Mouse (Mus musculus): ENCODE measurements around the gene Dkkl1.
"Not testable (repeated sequence)": the region's sequence is repeated elsewhere in the genome, so short reads cannot be mapped to it uniquely, and the experiment has no call there.

Gene Dkkl1

DNA sequence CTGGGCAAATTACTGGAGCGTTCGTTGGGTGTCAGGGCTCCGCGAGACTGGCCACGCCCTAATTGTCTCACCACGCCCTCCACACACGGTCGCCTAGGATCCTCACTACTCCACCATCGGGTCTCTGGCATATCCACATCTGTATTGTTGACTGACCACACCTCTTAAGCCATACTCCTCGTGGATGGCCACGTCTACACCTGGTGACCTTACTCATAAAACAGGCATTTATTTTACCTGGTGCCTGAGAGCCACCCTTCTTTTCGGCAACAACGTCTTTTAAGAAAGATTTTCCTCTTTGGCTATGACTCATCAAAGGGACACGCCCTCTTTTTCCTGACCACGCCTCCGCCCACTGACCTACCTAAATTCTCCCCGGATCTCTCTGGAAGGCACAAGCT is at the start of gene Dkkl1:
TSS of gene Dkkl1 (minus strand) at position 297 of the 401 bp plus-strand sequence.
- in situ Hi-C loops (cut with MboI; ENCODE audit: low pct_unique_long_range_greater_than_20kb in 1 of 2, low sequenced_read_pairs in 2 of 2, unreplicated experiment in 1 of 2), result no loop called here

DNA sequence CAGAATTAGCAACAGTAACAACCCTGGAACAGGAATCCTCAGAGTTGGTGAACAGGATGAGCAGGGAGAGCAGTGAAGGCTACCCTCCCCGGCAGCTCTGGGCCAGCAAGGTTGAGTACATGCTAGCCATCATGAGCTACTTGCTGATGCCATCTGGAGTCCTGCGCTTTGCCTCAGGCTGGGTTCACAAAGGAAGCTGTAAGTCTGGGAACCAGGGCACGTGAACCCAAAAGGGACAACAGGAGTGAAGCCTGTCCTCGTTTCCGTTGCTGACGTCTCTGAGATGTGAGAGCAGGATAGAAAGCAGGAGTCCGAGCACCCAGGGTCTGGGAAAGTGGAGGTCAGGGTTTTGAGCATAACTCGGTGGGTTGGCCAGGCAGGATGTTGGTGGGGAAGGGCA is 47.3 kb upstream of the Dkkl1 start:
- in situ Hi-C loops (cut with MboI; ENCODE audit: low pct_unique_long_range_greater_than_20kb in 1 of 2, low sequenced_read_pairs in 2 of 2, unreplicated experiment in 1 of 2), result no loop called here

GRCm38 (mm10) chr7:45257063-45257840 is 45.3 kb upstream of the Dkkl1 start:
- in situ Hi-C loops (cut with MboI; ENCODE audit: low pct_unique_long_range_greater_than_20kb in 1 of 2, low sequenced_read_pairs in 2 of 2, unreplicated experiment in 1 of 2), result no loop called here

DNA sequence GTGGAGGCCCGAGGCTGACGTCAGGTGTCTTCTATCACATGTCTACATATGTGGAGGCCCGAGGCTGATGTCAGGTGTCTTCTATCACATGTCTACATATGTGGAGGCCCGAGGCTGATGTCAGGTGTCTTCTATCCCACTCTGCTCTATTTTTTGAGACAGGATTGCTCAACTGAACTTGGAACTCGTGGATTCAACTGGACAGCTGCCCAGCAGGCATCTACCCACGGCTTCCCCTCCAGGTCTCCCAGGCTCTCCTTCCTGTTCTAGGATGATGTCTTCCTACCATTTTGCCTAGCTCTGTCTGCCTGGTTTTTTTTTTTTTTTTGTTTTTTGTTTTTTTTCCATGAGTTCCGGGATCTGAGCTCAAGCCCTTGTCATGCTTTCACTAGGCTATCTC is 43.9 kb upstream of the Dkkl1 start:
- in situ Hi-C loops (cut with MboI; ENCODE audit: low pct_unique_long_range_greater_than_20kb in 1 of 2, low sequenced_read_pairs in 2 of 2, unreplicated experiment in 1 of 2), result not testable (repeated sequence)

GRCm38 (mm10) chr7:45253806-45254205 is 41.9 kb upstream of the Dkkl1 start:
- in situ Hi-C loops (cut with MboI; ENCODE audit: low pct_unique_long_range_greater_than_20kb in 1 of 2, low sequenced_read_pairs in 2 of 2, unreplicated experiment in 1 of 2), result no loop called here

DNA sequence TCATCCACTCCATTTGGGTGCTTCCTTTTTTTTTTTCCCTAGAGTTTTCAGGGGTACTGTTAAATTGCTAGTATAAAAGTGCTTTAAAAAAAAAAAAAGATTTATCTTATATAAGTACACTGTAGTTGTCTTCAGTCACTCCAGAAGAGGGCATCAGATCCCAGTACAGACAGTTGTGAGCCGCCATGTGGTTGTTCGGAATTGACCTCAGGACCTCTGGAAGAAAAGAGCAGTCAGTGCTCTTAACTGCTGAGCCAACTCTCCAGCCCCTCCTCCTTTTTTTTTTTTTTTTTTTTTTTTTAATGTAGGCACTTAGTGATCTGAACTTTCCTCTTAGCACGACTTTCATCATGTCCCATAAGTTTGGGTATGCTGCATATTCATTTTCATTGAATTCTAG is 35.7 kb upstream of the Dkkl1 start:
- in situ Hi-C loops (cut with MboI; ENCODE audit: low pct_unique_long_range_greater_than_20kb in 1 of 2, low sequenced_read_pairs in 2 of 2, unreplicated experiment in 1 of 2), result no loop called here

- in situ Hi-C loops (cut with MboI; ENCODE audit: low pct_unique_long_range_greater_than_20kb in 1 of 2, low sequenced_read_pairs in 2 of 2, unreplicated experiment in 1 of 2), result no loop called here
These were observed 29.4 kb upstream of the Dkkl1 start for GRCm38 (mm10) chr7:45241389-45241749.

GRCm38 (mm10) chr7:45240633-45241388 is 28.9 kb upstream of the Dkkl1 start, which contains the start of gene Slc6a16:
Slc6a16 (plus strand) TSS chr7:45241085.
- in situ Hi-C loops (cut with MboI; ENCODE audit: low pct_unique_long_range_greater_than_20kb in 1 of 2, low sequenced_read_pairs in 2 of 2, unreplicated experiment in 1 of 2), result no loop called here

DNA sequence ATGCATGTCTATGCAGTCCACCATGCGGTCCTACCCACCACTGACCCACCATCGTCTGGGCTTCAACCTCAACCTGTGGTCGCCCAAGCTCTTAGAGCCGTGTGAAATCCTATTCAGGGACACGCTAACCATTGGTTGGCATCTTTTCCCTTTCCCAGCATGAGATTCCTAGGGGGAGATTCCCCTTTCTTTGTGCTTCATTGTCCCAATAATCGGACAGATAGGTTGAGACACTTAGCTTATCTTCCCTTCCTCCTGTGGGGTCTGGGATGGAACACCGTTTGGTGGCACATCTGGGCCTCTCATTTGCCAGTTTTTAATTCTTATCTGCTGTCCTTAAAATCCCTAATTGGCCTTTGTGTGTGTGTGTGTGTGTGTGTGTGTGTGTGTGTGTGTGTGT is 28.2 kb upstream of the Dkkl1 start:
- in situ Hi-C loops (cut with MboI; ENCODE audit: low pct_unique_long_range_greater_than_20kb in 1 of 2, low sequenced_read_pairs in 2 of 2, unreplicated experiment in 1 of 2), result no loop called here

DNA sequence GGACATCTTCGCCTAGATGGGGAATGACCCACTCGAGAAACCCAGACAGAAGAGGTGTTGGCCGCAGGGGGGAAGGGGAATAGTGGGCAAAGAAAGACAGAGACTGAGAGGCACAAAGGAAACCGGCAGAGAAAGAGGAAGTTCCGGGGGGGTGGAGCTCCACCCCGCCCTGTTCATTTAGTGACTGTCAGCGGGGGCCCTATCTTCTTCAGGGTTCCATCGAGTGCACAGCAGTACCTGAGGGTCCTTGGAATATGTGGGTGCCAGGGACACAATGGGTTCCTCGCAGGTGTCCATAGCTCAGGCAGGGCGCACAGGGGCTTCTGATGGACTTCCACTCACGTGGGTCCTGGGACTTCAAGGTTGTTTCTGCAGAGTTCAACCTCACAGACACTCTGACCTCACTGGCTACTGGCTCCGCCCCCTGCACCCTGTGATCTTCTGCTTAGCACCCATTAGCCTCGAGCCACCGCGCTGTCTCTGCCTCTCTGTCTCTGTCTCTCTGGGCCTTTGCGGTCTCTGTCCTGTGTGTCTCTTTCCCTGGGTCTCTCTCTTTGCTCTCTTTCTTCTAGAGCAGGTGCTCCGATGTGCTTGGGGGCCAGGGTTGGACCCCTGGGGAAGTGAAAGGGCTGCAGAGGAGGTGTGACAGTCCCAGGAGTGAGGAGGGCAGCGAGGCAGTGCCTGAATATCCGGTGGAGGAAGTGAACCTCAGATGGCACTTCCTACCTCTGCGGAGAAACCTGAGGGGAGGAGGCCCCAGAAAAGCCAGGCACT is 27.0 kb upstream of the Dkkl1 start, which contains the start of gene Cd37:
TSS of gene Cd37 (minus strand) at position 393 of the 774 bp plus-strand sequence.
- in situ Hi-C loops (cut with MboI; ENCODE audit: low pct_unique_long_range_greater_than_20kb in 1 of 2, low sequenced_read_pairs in 2 of 2, unreplicated experiment in 1 of 2), result no loop called here

DNA sequence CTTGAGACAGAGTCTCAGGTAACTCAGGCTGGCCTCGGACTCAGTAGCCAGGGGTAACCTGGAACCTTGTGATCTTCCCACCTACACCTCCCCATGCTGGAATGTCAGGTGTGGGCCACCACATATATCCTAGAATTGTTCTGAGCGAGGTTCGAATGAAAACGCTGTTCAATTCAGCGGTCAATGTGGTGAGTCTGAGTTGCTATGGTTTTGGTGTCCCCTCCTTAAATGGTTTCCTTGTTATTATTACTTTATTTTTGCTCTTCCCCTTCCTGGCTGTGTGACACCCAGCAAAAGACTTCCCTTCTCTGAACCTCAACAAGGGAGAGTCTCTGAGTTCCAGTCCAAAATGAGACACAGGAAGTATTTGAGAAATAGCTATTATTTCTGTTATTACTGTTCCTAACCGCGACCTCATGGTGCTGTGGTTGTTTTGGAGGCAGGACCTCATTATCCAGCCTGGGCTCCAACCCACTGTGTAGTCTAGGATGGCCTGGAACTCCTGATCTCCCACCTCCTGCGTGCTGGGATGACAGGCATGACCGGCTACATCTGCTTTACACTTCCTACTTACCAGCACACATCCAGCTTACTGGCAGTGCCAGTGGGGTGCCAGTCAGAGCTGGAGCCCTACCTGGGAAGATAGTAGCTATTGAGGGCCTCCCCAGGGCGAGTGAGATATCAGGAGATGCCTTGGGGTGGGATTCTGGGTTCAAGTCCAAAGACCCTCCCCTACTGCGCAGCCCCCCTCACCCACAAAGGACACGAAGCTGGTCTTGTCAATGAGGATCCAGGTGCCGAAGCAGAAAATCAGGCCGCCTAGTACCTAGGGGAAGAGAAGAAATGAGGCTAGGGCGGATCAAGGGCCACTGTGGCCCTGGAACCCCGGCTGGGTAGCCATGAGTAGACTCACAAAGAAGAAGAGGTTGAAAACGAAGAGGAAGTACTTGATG is 26.1 kb upstream of the Dkkl1 start:
- in situ Hi-C loops (cut with MboI; ENCODE audit: low pct_unique_long_range_greater_than_20kb in 1 of 2, low sequenced_read_pairs in 2 of 2, unreplicated experiment in 1 of 2), result no loop called here

GRCm38 (mm10) chr7:45235656-45236180 is 23.8 kb upstream of the Dkkl1 start:
- in situ Hi-C loops (cut with MboI; ENCODE audit: low pct_unique_long_range_greater_than_20kb in 1 of 2, low sequenced_read_pairs in 2 of 2, unreplicated experiment in 1 of 2), result no loop called here

DNA sequence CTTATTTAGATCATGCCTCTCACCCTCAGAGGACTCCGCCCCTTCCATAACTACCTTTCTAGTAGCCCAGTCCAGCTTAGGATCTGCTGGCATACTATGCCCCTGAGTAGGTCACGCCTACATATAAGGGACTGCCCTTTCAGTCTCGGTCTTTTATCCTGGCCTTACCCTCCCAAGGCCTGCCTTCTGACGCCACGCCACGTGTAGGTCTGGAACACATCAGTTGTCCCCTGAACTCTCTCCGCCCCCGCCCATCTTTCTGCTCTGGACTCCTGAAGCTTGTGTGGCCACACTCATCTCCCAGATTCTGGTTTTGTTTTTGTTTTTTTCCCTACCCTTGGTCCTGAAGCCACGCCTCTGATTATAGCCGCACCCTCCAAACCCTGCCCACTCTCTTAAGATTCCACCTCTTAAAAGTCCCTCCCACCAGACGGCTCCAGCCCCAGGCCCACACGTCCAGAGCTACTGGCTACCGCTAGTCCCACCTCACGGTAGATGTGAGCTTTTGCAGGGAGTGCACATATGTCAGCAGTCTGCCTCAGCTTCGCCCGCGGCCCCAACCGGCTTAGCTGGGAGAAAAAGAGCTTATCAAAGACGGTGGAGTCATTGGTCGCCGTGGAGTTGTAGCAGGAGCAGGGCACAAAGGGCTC is 23.1 kb upstream of the Dkkl1 start:
- in situ Hi-C loops (cut with MboI; ENCODE audit: low pct_unique_long_range_greater_than_20kb in 1 of 2, low sequenced_read_pairs in 2 of 2, unreplicated experiment in 1 of 2), result no loop called here

GRCm38 (mm10) chr7:45234333-45234841 is 22.4 kb upstream of the Dkkl1 start:
- in situ Hi-C loops (cut with MboI; ENCODE audit: low pct_unique_long_range_greater_than_20kb in 1 of 2, low sequenced_read_pairs in 2 of 2, unreplicated experiment in 1 of 2), result no loop called here

DNA sequence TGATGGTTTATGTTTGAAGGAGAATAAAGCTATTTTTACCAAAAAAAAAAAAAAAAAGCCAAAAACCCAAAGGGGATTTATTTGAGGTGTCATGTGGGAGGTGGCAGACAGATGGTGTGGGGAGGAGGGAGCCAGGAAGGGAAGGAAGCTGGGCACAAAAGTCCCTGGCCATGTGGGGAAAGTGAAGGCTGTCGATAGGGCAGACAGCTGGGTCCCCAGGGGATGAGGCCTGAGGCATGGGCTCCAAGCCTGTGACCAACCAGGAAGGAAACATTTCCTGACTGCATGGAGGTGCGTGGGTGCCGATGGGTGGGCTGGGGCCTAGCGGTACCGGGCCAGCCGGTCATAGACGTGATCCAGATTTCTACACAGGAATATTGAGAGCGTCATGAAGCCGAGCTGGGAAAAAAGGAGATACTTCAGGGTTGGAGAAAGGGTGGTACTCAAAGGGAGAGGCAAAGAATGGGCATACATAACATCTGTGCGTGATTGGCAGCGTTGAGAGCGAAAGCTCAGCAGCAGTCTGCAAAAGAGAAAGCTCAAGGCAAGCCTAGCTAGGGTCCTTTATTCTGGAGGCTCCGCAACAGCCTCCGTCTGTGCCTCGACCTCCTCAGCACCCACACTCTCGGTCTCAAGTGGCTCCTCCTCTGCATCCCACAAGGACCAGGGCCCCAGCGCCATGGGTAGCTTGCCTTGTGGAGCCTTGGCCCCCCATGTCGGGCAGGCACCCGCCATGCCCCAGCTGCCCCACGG is 21.8 kb upstream of the Dkkl1 start:
- in situ Hi-C loops (cut with MboI; ENCODE audit: low pct_unique_long_range_greater_than_20kb in 1 of 2, low sequenced_read_pairs in 2 of 2, unreplicated experiment in 1 of 2), result no loop called here

GRCm38 (mm10) chr7:45232716-45233465 is 20.9 kb upstream of the Dkkl1 start:
- in situ Hi-C loops (cut with MboI; ENCODE audit: low pct_unique_long_range_greater_than_20kb in 1 of 2, low sequenced_read_pairs in 2 of 2, unreplicated experiment in 1 of 2), result no loop called here

Measured in mouse embryonic stem cell (cell line).